Mouse (Mus musculus): ENCODE results near the gene Psmb9. TPM values are rescaled to one million over a fixed set of nuclear protein-coding genes. Genes with fewer than 3 reads are reported as not detected.
"Not testable (repeated sequence)": the region's sequence is repeated elsewhere in the genome, so short reads cannot be mapped to it uniquely, and the experiment has no call there.

Psmb9 gene
- total RNA-seq, 2 experiments from 2014 or later: 5.4 to 8.5 TPM

DNA sequence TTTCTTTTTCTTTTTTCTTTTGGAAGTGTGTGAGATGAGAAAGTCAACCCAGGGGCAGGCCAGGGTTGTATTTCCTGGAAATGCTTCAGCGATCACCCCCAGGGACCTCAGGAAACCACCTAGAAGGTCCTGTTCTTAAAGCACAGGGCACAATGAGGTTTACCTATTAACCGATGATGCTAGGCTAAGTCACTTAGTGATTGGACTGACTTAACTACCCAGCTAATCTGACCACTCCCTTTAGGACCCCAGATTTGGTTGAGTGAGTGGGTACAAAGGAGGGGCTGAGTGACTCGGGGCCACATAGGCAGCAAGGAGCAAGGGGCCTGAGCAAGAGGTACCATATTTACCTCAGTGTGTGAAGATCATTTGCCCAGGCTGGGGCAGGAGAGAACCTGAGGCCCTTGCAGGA, 42.6 kb downstream of the Psmb9 start:
- intact Hi-C loops (cut with DNase I): no loop called here
- DNase-seq (ENCODE audit: low spot score): no peak

DNA sequence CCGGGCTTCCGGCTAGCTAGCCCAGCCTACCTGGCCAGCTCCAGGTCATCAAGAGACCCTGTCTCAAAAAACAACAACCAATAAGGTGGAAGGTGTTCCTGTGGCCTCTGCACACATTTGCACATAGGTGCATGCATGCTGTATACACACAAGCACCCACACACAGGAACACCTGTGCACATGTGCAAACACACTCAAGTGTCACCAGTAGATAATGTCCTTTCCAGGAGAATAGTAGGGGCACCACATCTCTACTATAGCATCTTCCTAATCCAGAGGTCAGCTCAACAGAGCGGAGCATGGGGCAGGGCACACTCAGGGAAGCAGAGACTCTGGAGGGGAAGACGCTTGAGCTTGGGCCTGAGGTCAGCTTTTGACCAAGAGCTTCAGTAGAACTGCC, 43.3 kb downstream of the Psmb9 start:
- DNase-seq (ENCODE audit: low spot score); intact Hi-C loops (cut with DNase I): not testable (repeated sequence)

DNA sequence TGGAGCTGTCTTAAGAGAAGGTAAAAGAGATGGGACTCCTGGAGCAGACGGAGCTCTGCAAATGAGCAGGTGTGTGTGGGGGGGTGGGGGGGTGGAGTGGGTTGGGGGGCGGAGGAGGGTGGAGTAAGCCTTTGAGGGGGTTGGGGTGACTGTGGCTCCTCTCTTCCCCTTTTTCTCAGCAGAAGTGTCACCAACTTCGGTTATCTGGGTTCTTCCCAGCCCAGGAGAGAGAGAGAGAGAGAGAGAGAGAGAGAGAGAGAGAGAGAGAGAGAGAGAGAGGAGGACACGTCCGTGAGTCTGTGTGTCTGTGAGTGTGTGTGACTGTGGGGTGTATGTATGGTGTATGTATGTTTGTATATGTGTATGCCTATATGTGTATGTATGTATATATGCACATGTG, 44.1 kb downstream of the Psmb9 start:
- no peak for DNase-seq (ENCODE audit: low spot score)
- intact Hi-C loops (cut with DNase I): no loop called here

GRCm38 (mm10) chr17:34143033-34143432, 44.5 kb downstream of the Psmb9 start, which contains the start of gene H2-DMb2:
TSS of gene H2-DMb2 (plus strand) at chr17:34143307.
- DNase-seq (ENCODE audit: low spot score): peak; percentile 56
- intact Hi-C loops (cut with DNase I): no loop called here

- DNase-seq (ENCODE audit: low spot score): no peak
- intact Hi-C loops (cut with DNase I): no loop called here
Measured at GRCm38 (mm10) chr17:34142456-34143010, 45.0 kb downstream of the Psmb9 start.

DNA sequence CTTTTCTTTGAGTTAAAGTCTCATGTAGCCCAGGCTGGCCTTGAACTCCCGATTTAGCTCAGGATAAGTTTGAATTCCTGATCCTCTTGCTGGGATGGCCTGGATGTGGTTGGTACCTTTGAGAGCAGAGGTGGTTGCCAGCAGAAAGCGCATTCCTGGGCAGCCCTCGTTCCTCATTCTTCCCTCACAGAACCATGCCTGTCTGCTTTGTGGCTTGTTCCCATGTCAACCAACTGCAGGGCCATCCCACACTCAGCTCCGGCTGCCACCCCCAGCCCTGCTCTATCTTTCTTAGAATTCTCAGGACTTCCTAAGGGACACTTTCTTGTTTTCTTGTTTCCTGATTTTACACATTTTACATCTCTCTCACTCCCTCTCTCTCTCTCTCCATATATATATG, 46.1 kb downstream of the Psmb9 start:
- intact Hi-C loops (cut with DNase I): no loop called here
- no peak for DNase-seq (ENCODE audit: low spot score)

GRCm38 (mm10) chr17:34140240-34140639, 47.3 kb downstream of the Psmb9 start:
- intact Hi-C loops (cut with DNase I): no loop called here
- DNase-seq (ENCODE audit: low spot score): no peak

DNA sequence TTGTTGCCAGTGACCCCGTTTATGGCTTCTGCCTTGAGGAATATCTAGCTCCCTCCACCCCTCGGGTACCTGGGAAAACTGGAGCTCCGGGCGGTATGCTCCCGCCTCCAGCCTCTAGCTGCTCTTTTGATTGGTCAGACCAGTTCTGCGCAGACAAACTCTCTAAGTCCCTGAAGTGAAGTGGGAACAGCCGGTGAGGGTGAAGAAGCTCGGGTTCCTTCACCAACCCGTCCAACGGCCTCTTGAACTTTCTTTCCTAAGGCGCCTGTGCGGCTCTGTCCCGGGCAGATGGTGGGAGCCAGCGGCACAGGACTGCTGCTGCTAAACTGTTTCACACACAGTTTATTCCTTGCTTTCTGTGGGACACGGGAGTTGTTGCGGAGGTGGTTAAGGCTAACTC, 48.1 kb downstream of the Psmb9 start:
- intact Hi-C loops (cut with DNase I): loop anchor here (5.0 kb wide), 1 partner anchor 37 kb away; no protein-coding TSS in a partner anchor
- peak; percentile 24 for DNase-seq (ENCODE audit: low spot score)

GRCm38 (mm10) chr17:34138655-34139054, 48.9 kb downstream of the Psmb9 start:
- no peak for DNase-seq (ENCODE audit: low spot score)
- intact Hi-C loops (cut with DNase I): loop anchor here (5.0 kb wide), 1 partner anchor 36 kb away; no protein-coding TSS in a partner anchor

GRCm38 (mm10) chr17:34137601-34138000, 50.0 kb downstream of the Psmb9 start:
- intact Hi-C loops (cut with DNase I): loop anchor here (5.0 kb wide), 1 partner anchor 35 kb away; no protein-coding TSS in a partner anchor
- no peak for DNase-seq (ENCODE audit: low spot score)

DNA sequence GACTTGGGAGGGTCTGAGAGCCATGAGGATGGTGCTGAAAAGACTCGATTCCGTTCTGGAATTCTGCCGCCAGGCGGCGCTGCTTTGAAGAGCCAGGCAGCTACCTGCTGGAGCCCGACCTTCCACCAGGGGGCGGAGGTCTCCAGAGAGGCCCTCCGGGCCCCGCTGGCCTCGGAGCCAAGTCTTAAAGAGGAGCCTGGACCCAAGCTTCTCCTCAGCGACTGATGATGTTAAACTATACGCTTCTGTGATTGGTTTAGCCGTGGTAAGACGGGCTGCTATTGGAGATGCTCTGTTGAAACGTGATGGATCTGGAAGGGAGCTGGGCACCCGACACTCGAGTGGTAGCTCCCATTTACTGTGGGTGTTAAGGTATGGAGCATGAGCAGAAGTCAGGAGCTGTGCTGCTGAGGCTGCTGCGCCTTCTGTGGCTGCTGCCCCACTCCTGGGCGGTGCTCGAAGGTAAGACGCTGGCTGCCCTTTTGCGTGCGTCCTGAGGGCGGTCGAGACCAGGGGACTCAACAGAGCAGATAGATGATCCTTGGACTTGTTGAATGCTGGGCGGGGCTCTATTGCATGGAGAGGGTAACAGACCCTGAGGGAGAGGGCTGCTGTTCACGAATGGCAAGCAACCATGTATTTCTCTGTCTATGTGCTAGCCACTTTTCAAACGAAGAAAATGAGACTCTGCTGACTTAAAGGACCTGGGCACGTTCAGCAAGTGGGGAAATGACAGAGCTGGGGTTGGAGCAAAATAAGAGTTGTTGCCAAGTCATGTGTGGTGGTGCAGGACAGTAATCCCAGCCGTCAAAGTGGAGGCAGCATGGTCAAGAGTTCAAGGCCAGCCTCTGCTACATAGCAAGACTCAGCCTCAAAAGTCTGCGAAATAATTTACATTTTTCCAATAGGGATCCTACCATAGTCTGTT, 52.0 kb downstream of the Psmb9 start:
- DNase-seq (ENCODE audit: low spot score): peak; percentile 94
- intact Hi-C loops (cut with DNase I): loop anchor here (1.0 to 5.0 kb wide), 3 partner anchors 30 to 35 kb away; no protein-coding TSS in a partner anchor

DNA sequence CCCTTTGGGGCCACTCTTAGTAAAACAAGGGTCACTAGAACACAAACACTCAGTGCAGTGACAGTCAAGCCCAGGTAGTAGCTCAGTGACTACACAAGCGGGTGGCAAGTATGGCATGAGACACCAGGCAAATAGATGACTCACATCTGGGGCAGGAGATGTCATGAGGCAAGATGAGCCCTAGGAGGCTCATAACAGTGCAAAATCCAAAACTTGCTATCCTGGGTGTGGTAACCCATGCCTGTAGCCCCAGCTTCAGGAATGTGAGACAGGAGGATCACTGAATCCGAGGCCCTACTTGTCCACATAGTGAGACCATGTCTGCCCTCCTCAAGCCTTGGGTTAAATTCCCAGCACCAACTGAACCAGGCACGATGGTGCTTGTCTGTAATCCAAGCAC, 53.1 kb downstream of the Psmb9 start:
- no peak for DNase-seq (ENCODE audit: low spot score)
- intact Hi-C loops (cut with DNase I): no loop called here

GRCm38 (mm10) chr17:34133289-34133688, 54.3 kb downstream of the Psmb9 start:
- DNase-seq (ENCODE audit: low spot score): no peak
- intact Hi-C loops (cut with DNase I): no loop called here

Other genes with a start within 250 kb of the Psmb9 start
- 10 to 100 TPM; 70.7 to 77.3 TPM for gene Pfdn6, start 247.4 kb downstream of the Psmb9 start, total RNA-seq (2021)
- 10 to 100 TPM in 1 of 2 experiments, 1 to 10 TPM in 1; 9.3 to 10.2 TPM for gene Wdr46, start 247.1 kb downstream of the Psmb9 start, total RNA-seq (2021)
- 1 to 10 TPM; 1.7 to 1.9 TPM for gene B3galt4, start 236.3 kb downstream of the Psmb9 start, total RNA-seq (2021)
- gene Vps52, start 232.0 kb downstream of the Psmb9 start, total RNA-seq (2021): 10 to 100 TPM; 39.2 to 39.4 TPM
- 100 to 1,000 TPM; 408 to 435 TPM for gene Rps18, start 231.8 kb downstream of the Psmb9 start, total RNA-seq (2021)
- gene H2-K1, start 187.4 kb downstream of the Psmb9 start, total RNA-seq (2021): 10 to 100 TPM; 59.9 to 88.2 TPM
- gene Ring1, start 163.1 kb downstream of the Psmb9 start, total RNA-seq (2021): 10 to 100 TPM; 12.6 to 13.2 TPM
- 100 to 1,000 TPM in 1 of 2 experiments, 10 to 100 TPM in 1; 98.1 to 100 TPM for gene H2-Ke6, start 159.7 kb downstream of the Psmb9 start, total RNA-seq (2021)
- 10 to 100 TPM; 60.4 to 61.3 TPM for gene Slc39a7, start 156.1 kb downstream of the Psmb9 start, total RNA-seq (2021)
- gene Rxrb, start 156.0 kb downstream of the Psmb9 start, total RNA-seq (2021): 10 to 100 TPM; 40.5 to 42.1 TPM
- 1 to 10 TPM; 1.1 to 2.2 TPM for gene Col11a2, start 148.3 kb downstream of the Psmb9 start, total RNA-seq (2021)
- not detected for gene H2-Oa, start 95.4 kb downstream of the Psmb9 start, total RNA-seq (2021)
- 1 to 10 TPM; 3.7 to 4.5 TPM for gene H2-DMa, start 68.2 kb downstream of the Psmb9 start, total RNA-seq (2021)
- 10 to 100 TPM; 72.9 to 75.8 TPM for gene Brd2, start 65.1 kb downstream of the Psmb9 start, total RNA-seq (2021)
- gene H2-DMb2, start 44.5 kb downstream of the Psmb9 start, total RNA-seq (2021): 1 to 10 TPM in 1 of 2 experiments, under 1 TPM in 1; 0.91 to 1.6 TPM
- gene H2-DMb1, start 34.7 kb downstream of the Psmb9 start, total RNA-seq (2021): 1 to 10 TPM; 1.1 to 1.3 TPM
- gene Tap1, start 211 bp downstream of the Psmb9 start, total RNA-seq (2021): 1 to 10 TPM; 3.9 to 5.5 TPM
- gene Psmb8, start 10.0 kb upstream of the Psmb9 start, total RNA-seq (2021): 10 to 100 TPM in 1 of 2 experiments, 1 to 10 TPM in 1; 9.7 to 11.8 TPM
- 10 to 100 TPM; 21.2 to 22.0 TPM for gene Tap2, start 15.8 kb upstream of the Psmb9 start, total RNA-seq (2021)
- 1 to 10 TPM in 1 of 2 experiments, under 1 TPM in 1; 0.70 to 1.5 TPM for gene H2-Ob, start 51.1 kb upstream of the Psmb9 start, total RNA-seq (2021)
- gene H2-Ab1, start 69.9 kb upstream of the Psmb9 start, total RNA-seq (2021): 10 to 100 TPM in 1 of 2 experiments, 1 to 10 TPM in 1; 9.2 to 12.6 TPM
- gene H2-Aa, start 100.1 kb upstream of the Psmb9 start, total RNA-seq (2021): 10 to 100 TPM; 13.9 to 14.3 TPM
- 10 to 100 TPM; 13.4 to 14.8 TPM for gene H2-Eb1, start 118.1 kb upstream of the Psmb9 start, total RNA-seq (2021)
- not detected for gene H2-Eb2, start 137.9 kb upstream of the Psmb9 start, total RNA-seq (2021)
- gene Btnl2, start 167.1 kb upstream of the Psmb9 start, total RNA-seq (2021): under 1 TPM; 0.34 to 0.48 TPM
- not detected for gene Btnl1, start 189.4 kb upstream of the Psmb9 start, total RNA-seq (2021)
- under 1 TPM in 1 of 2 experiments, not detected in 1; 0.34 TPM for gene BC051142, start 211.1 kb upstream of the Psmb9 start, total RNA-seq (2021)

Data from heart, postnatal 25 days (tissue).